Mouse (Mus musculus): ENCODE results near the gene Peak1.

- no peak for TF ChIP-seq CTCF (IDR thresholded peaks at IDR 0.05; ENCODE audit: low read depth, low read length)
- no peak for TF ChIP-seq POLR2A (IDR thresholded peaks at IDR 0.05; ENCODE audit: borderline replicate concordance, low read depth, low read length)
Observed at GRCm38 (mm10) chr9:56263055-56263454, 154.8 kb downstream of the Peak1 start.

All from bone marrow macrophage, adult 2 months (primary cell).